11 mouse cellular contexts compared by ENCODE assay signal in genomic region chr14:24185514-24185913, GRCm38 (mm10).
DNase-seq lines count a peak whose midpoint lies in the region; ATAC-seq lines count a peak whose summit lies in the region.
"Had no signal": no experiment of that assay in that cellular context is flagged by ENCODE, and none has a peak within 500 bp of the region (broad histone marks: within the 10 kb centered on the region; RNA-seq: fewer than 3 reads in every experiment).

No protein-coding gene starts in this region.

- no peak overlapping the region for H3K4me3 ChIP-seq in heart, embryonic 13.5 days
- no peak overlapping the region for H3K4me3 ChIP-seq in midbrain, embryonic 12.5 days
- H3K4me3 ChIP-seq in midbrain, embryonic 14.5 days (replicated peaks; ENCODE audit: low read depth, low read length) = no peak overlapping the region
- no peak overlapping the region for H3K4me3 ChIP-seq in intestine, embryonic 14.5 days (ENCODE audit: low read depth, low read length)
- H3K4me3 ChIP-seq in stomach, embryonic 16.5 days (replicated peaks; ENCODE audit: low read length) = no peak overlapping the region
- H3K4me3 ChIP-seq: hindbrain, embryonic 15.5 days had no signal

- H3K9ac ChIP-seq in heart, embryonic 13.5 days = 0 out of 2 replicates have a peak overlapping the region, but pooled peaks have one; percentile 11
- H3K9ac ChIP-seq in midbrain, embryonic 12.5 days (replicated peaks) = no peak overlapping the region
- H3K9ac ChIP-seq in midbrain, embryonic 14.5 days (replicated peaks; ENCODE audit: low read length) = no peak overlapping the region
- no peak overlapping the region for H3K9ac ChIP-seq in intestine, embryonic 14.5 days (ENCODE audit: low read length)
- H3K9ac ChIP-seq in stomach, embryonic 16.5 days (ENCODE audit: low read length) = no peak overlapping the region; the same call in 1 of the 2 replicates
- H3K9ac ChIP-seq: hindbrain, embryonic 15.5 days; liver, embryonic 14.5 days had no signal

- H3K9me3 ChIP-seq in heart, embryonic 13.5 days = no peaks in the 10 kb centered on the region
- H3K9me3 ChIP-seq in midbrain, embryonic 12.5 days = no peaks in the 10 kb centered on the region
- no peaks in the 10 kb centered on the region for H3K9me3 ChIP-seq in midbrain, embryonic 14.5 days (ENCODE audit: control insufficient read depth, low read length)
- no peaks in the 10 kb centered on the region for H3K9me3 ChIP-seq in intestine, embryonic 14.5 days (ENCODE audit: control insufficient read depth, low read length)
- H3K9me3 ChIP-seq in stomach, embryonic 16.5 days (replicated peaks; ENCODE audit: control insufficient read depth, low read length) = no peaks in the 10 kb centered on the region
- H3K9me3 ChIP-seq: hindbrain, embryonic 15.5 days had no signal

- H3K36me3 ChIP-seq in heart, embryonic 13.5 days = peaks cover 17% of the 10 kb centered on the region
- peaks cover 12% of the 10 kb centered on the region for H3K36me3 ChIP-seq in midbrain, embryonic 12.5 days
- H3K36me3 ChIP-seq in midbrain, embryonic 14.5 days (ENCODE audit: control insufficient read depth, insufficient read depth, low read length) = peaks cover 13% of the 10 kb centered on the region
- peaks cover 18% of the 10 kb centered on the region for H3K36me3 ChIP-seq in intestine, embryonic 14.5 days (ENCODE audit: control insufficient read depth, insufficient read depth, low read length)
- no peaks in the 10 kb centered on the region for H3K36me3 ChIP-seq in stomach, embryonic 16.5 days (ENCODE audit: control insufficient read depth, insufficient read depth, low read length)

- intact Hi-C loops in heart, postnatal 14 days (cut with DNase I) = no loop called here

- H3K4me2 ChIP-seq in heart, embryonic 13.5 days = no peak overlapping the region
- no peak overlapping the region for H3K4me2 ChIP-seq in midbrain, embryonic 12.5 days (replicated peaks)
- H3K4me2 ChIP-seq in midbrain, embryonic 14.5 days (ENCODE audit: low read length) = no peak overlapping the region
- H3K4me2 ChIP-seq in intestine, embryonic 14.5 days (ENCODE audit: low read length) = no peak overlapping the region
- H3K4me2 ChIP-seq in stomach, embryonic 16.5 days (ENCODE audit: low read depth, low read length) = no peak overlapping the region
- H3K4me2 ChIP-seq: hindbrain, embryonic 15.5 days had no signal

- H3K4me1 ChIP-seq in heart, embryonic 13.5 days = peaks cover 38% of the 10 kb centered on the region
- peaks cover 8% of the 10 kb centered on the region for H3K4me1 ChIP-seq in midbrain, embryonic 12.5 days
- peaks cover 5% of the 10 kb centered on the region; the same call in 1 of the 2 replicates for H3K4me1 ChIP-seq in midbrain, embryonic 14.5 days (ENCODE audit: control insufficient read depth, insufficient read depth, low read length)
- H3K4me1 ChIP-seq in intestine, embryonic 14.5 days (replicated peaks; ENCODE audit: control insufficient read depth, insufficient read depth, low read length) = peaks cover 11% of the 10 kb centered on the region; the same call in 1 of the 2 replicates
- H3K4me1 ChIP-seq in stomach, embryonic 16.5 days (ENCODE audit: control insufficient read depth, insufficient read depth, low read length) = peaks cover 11% of the 10 kb centered on the region; the same call in 1 of the 2 replicates

- ATAC-seq in heart, embryonic 13.5 days (ENCODE audit: extremely low read depth, insufficient number of reproducible peaks, low FRiP score, low TSS enrichment) = no peak
- no peak for ATAC-seq in midbrain, embryonic 12.5 days (ENCODE audit: low FRiP score, low read depth)
- ATAC-seq in midbrain, embryonic 14.5 days (ENCODE audit: low FRiP score, low TSS enrichment) = no peak
- peak; percentile 82 for ATAC-seq in intestine, embryonic 14.5 days (replicated peaks; ENCODE audit: low FRiP score, low TSS enrichment, low read depth)
- ATAC-seq in stomach, embryonic 16.5 days (ENCODE audit: insufficient read depth, low FRiP score) = peak; percentile 85

- no peak for DNase-seq in heart, postnatal 14 days
- no peak for DNase-seq in midbrain, embryonic 14.5 days
- DNase-seq in intestine, embryonic 14.5 days (ENCODE audit: low spot score) = no peak
- DNase-seq in adrenal gland, adult 18-20 months (ENCODE audit: low spot score in 2 of 2) = no peak
- no peak for DNase-seq in urinary bladder, postnatal 14 days (ENCODE audit: low spot score)
- DNase-seq: gastrocnemius, postnatal 25 days had no signal

- no peak overlapping the region for H3K27ac ChIP-seq in heart, embryonic 13.5 days (replicated peaks)
- 0 out of 2 replicates have a peak overlapping the region, but pooled peaks have one; percentile 25 for H3K27ac ChIP-seq in midbrain, embryonic 12.5 days (replicated peaks)
- no peak overlapping the region for H3K27ac ChIP-seq in midbrain, embryonic 14.5 days (replicated peaks; ENCODE audit: low read depth, low read length)
- peak overlapping the region; percentile 68 for H3K27ac ChIP-seq in intestine, embryonic 14.5 days (ENCODE audit: low read depth)
- H3K27ac ChIP-seq in stomach, embryonic 16.5 days (ENCODE audit: low read length) = peak overlapping the region; percentile 65; the same call in 1 of the 2 replicates
- H3K27ac ChIP-seq: hindbrain, embryonic 15.5 days; liver, embryonic 14.5 days had no signal

- H3K27me3 ChIP-seq in heart, embryonic 13.5 days (replicated peaks) = no peaks in the 10 kb centered on the region
- no peaks in the 10 kb centered on the region for H3K27me3 ChIP-seq in midbrain, embryonic 12.5 days
- H3K27me3 ChIP-seq in midbrain, embryonic 14.5 days (ENCODE audit: control insufficient read depth, insufficient read depth, low read length) = no peaks in the 10 kb centered on the region
- H3K27me3 ChIP-seq in intestine, embryonic 14.5 days (replicated peaks; ENCODE audit: control insufficient read depth, insufficient read depth, low read length) = no peaks in the 10 kb centered on the region
- no peaks in the 10 kb centered on the region for H3K27me3 ChIP-seq in stomach, embryonic 16.5 days (ENCODE audit: control insufficient read depth, insufficient read depth, low read length)
- H3K27me3 ChIP-seq: hindbrain, embryonic 15.5 days had no signal

- WGBS in heart, embryonic 13.5 days = 46% methylated on average over 4 of the region's 4 CpGs
- 35% methylated on average over 4 of the region's 4 CpGs for WGBS in midbrain, embryonic 12.5 days
- 54% methylated on average over 4 of the region's 4 CpGs for whole genome bisulfite sequencing in midbrain, embryonic 14.5 days
- WGBS in intestine, embryonic 14.5 days = 27% methylated on average over 4 of the region's 4 CpGs
- WGBS in stomach, embryonic 16.5 days = 30% methylated on average over 4 of the region's 4 CpGs

Comparison
In these comparisons a context has a peak if more than half of its experiments do, and no peak if none do; other contexts are left out.
1. H3K27ac ChIP-seq: peak in midbrain, embryonic 12.5 days (single experiment), intestine, embryonic 14.5 days (single experiment) and stomach, embryonic 16.5 days (single experiment); none in heart, embryonic 13.5 days (single experiment) and midbrain, embryonic 14.5 days (single experiment).
2. ATAC-seq: peak in intestine, embryonic 14.5 days (single experiment) and stomach, embryonic 16.5 days (single experiment); none in heart, embryonic 13.5 days (single experiment), midbrain, embryonic 12.5 days (single experiment) and midbrain, embryonic 14.5 days (single experiment).